ENCODE assay signal across 8 mouse cellular contexts in genomic region chr5:30949654-30950326, GRCm38 (mm10). TPM values are rescaled to one million over a fixed set of nuclear protein-coding genes. Genes with fewer than 3 reads are reported as not detected.
DNase-seq lines count a peak whose midpoint lies in the region; ATAC-seq and TF ChIP-seq lines count a peak whose summit lies in the region.

No protein-coding gene starts in this region.

- H3K9ac ChIP-seq in heart, embryonic 11.5 days (ENCODE audit: low read depth, low read length), result peak overlapping the region; percentile 74
- peak overlapping the region; percentile 49 for H3K9ac ChIP-seq in kidney, embryonic 15.5 days

- peak overlapping the region; percentile 57; the same call in 1 of the 2 replicates for H3K27ac ChIP-seq in heart, embryonic 11.5 days (ENCODE audit: low read depth, low read length)
- peak overlapping the region; percentile 88 for H3K27ac ChIP-seq in kidney, embryonic 15.5 days

- peak; percentile 94 for DNase-seq in CD4-positive helper T cell, adult 2 months (ENCODE audit: low read depth, low spot score)
- DNase-seq in brain, embryonic 14.5 days (ENCODE audit: low read depth), result peak; percentile 96
- peak; percentile 96 for DNase-seq in liver
- peak; percentile 78 to 87 for DNase-seq in monocyte, adult 2 months (ENCODE audit: low read depth in 1 of 2, low spot score in 2 of 2)
- peak; percentile 91 to 92 for DNase-seq in spleen, postnatal 36 days (ENCODE audit: low spot score in 2 of 2)

- peak; percentile 42; the same call in 1 of the 2 replicates for TF ChIP-seq POLR2A in brain, embryonic 14.5 days (IDR thresholded peaks at IDR 0.05; ENCODE audit: borderline replicate concordance, extremely low read depth, insufficient read depth, insufficient read length, poor library complexity, severe bottlenecking)

- ATAC-seq in erythroblast, adult 5-6 weeks (replicated peaks; ENCODE audit: low FRiP score, poor library complexity, severe bottlenecking), result peak; percentile 89
- peak; percentile 88 for ATAC-seq in heart, embryonic 11.5 days (replicated peaks; ENCODE audit: insufficient number of reproducible peaks, low FRiP score, low TSS enrichment)
- peak; percentile 91 for ATAC-seq in kidney, embryonic 15.5 days (replicated peaks; ENCODE audit: low FRiP score)

- peak overlapping the region; percentile 69 for H3K4me3 ChIP-seq in heart, embryonic 11.5 days (ENCODE audit: low read depth, low read length)
- peak overlapping the region; percentile 59 for H3K4me3 ChIP-seq in kidney, embryonic 15.5 days (replicated peaks)

- H3K4me2 ChIP-seq in heart, embryonic 11.5 days, result peak overlapping the region; percentile 93
- peak overlapping the region; percentile 78 for H3K4me2 ChIP-seq in kidney, embryonic 15.5 days

- peaks cover 9% of the 10 kb centered on the region for H3K27me3 ChIP-seq in heart, embryonic 11.5 days (ENCODE audit: control insufficient read depth, insufficient read depth, low read length)
- peaks cover 4% of the 10 kb centered on the region; the same call in 1 of the 2 replicates for H3K27me3 ChIP-seq in kidney, embryonic 15.5 days

- H3K9me3 ChIP-seq in heart, embryonic 11.5 days (replicated peaks; ENCODE audit: control insufficient read depth, low read length), result no peaks in the 10 kb centered on the region
- H3K9me3 ChIP-seq in kidney, embryonic 15.5 days (replicated peaks), result no peaks in the 10 kb centered on the region

- TF ChIP-seq CTCF in brain, embryonic 14.5 days (IDR thresholded peaks at IDR 0.05; ENCODE audit: borderline replicate concordance, extremely low read depth, insufficient read depth, insufficient read length), result peak; percentile 9; the same call in 1 of the 2 replicates

- peaks cover 17% of the 10 kb centered on the region for H3K4me1 ChIP-seq in heart, embryonic 11.5 days (ENCODE audit: control insufficient read depth, insufficient read depth, low read length)
- H3K4me1 ChIP-seq in kidney, embryonic 15.5 days, result peaks cover 33% of the 10 kb centered on the region

- WGBS in heart, embryonic 11.5 days (ENCODE audit: insufficient replicate concordance), result under 1% methylated on average over 31 of the region's 31 CpGs
- under 1% methylated on average over 31 of the region's 31 CpGs for WGBS in kidney, embryonic 15.5 days

- H3K36me3 ChIP-seq in heart, embryonic 11.5 days (ENCODE audit: control insufficient read depth, insufficient read depth, low read length), result peaks cover 14% of the 10 kb centered on the region
- H3K36me3 ChIP-seq in kidney, embryonic 15.5 days, result peaks cover 33% of the 10 kb centered on the region

RNA-seq across cellular contexts. Expression of gene Cgref1, which starts 4.4 kb away (rescaled TPM):
- 27.4 and 34.4 TPM in 2 replicates for polyA plus RNA-seq in brain, embryonic 14.5 days (2012; rRNA removed)
- total RNA-seq in erythroblast, adult 5-6 weeks (2015; ENCODE audit: low replicate concordance), result not detected in 2 replicates
- total RNA-seq in erythroblast, adult 5-6 weeks (2017; ENCODE audit: low replicate concordance), result not detected in 2 replicates
- polyA plus RNA-seq in heart, embryonic 11.5 days (2014; fragmentation: Nextera tagmentation; extraction: Ambion mirVana), result 4.4 and 5.4 TPM in 2 replicates
- 12.5 and 17.4 TPM in 2 replicates for polyA plus RNA-seq in kidney, embryonic 15.5 days (2015; fragmentation: Nextera tagmentation; extraction: Ambion mirVana)

RNA-seq across cellular contexts. Expression of gene Preb, which starts 10.4 kb away (rescaled TPM):
- polyA plus RNA-seq in brain, embryonic 14.5 days (2012; rRNA removed), result 178 and 250 TPM in 2 replicates
- total RNA-seq in erythroblast, adult 5-6 weeks (2015; ENCODE audit: low replicate concordance), result 12.7 and 21.9 TPM in 2 replicates
- 10.6 and 27.0 TPM in 2 replicates for total RNA-seq in erythroblast, adult 5-6 weeks (2017; ENCODE audit: low replicate concordance)
- 69.1 and 70.2 TPM in 2 replicates for polyA plus RNA-seq in heart, embryonic 11.5 days (2014; fragmentation: Nextera tagmentation; extraction: Ambion mirVana)
- 146 and 151 TPM in 2 replicates for polyA plus RNA-seq in kidney, embryonic 15.5 days (2015; fragmentation: Nextera tagmentation; extraction: Ambion mirVana)

RNA-seq across cellular contexts. Expression of gene Tcf23, which starts 18.7 kb away (rescaled TPM):
- polyA plus RNA-seq in brain, embryonic 14.5 days (2012; rRNA removed), result not detected in 2 replicates
- not detected in 2 replicates for total RNA-seq in erythroblast, adult 5-6 weeks (2015; ENCODE audit: low replicate concordance)
- not detected in 2 replicates for total RNA-seq in erythroblast, adult 5-6 weeks (2017; ENCODE audit: low replicate concordance)
- polyA plus RNA-seq in heart, embryonic 11.5 days (2014; fragmentation: Nextera tagmentation; extraction: Ambion mirVana), result 0.04 and 0.15 TPM in 2 replicates
- 1.6 and 1.8 TPM in 2 replicates for polyA plus RNA-seq in kidney, embryonic 15.5 days (2015; fragmentation: Nextera tagmentation; extraction: Ambion mirVana)

RNA-seq across cellular contexts. Expression of gene Khk, which starts 28.6 kb away (rescaled TPM):
- 7.9 and 8.5 TPM in 2 replicates for polyA plus RNA-seq in brain, embryonic 14.5 days (2012; rRNA removed)
- total RNA-seq in erythroblast, adult 5-6 weeks (2015; ENCODE audit: low replicate concordance), result 8.1 and 14.4 TPM in 2 replicates
- total RNA-seq in erythroblast, adult 5-6 weeks (2017; ENCODE audit: low replicate concordance), result 9.2 and 12.4 TPM in 2 replicates
- 10.1 and 11.3 TPM in 2 replicates for polyA plus RNA-seq in heart, embryonic 11.5 days (2014; fragmentation: Nextera tagmentation; extraction: Ambion mirVana)
- polyA plus RNA-seq in kidney, embryonic 15.5 days (2015; fragmentation: Nextera tagmentation; extraction: Ambion mirVana), result 29.3 and 29.7 TPM in 2 replicates

RNA-seq across cellular contexts. Expression of gene Emilin1, which starts 36.6 kb away (rescaled TPM):
- polyA plus RNA-seq in brain, embryonic 14.5 days (2012; rRNA removed), result 12.8 and 23.0 TPM in 2 replicates
- total RNA-seq in erythroblast, adult 5-6 weeks (2015; ENCODE audit: low replicate concordance), result 16.9 and 28.8 TPM in 2 replicates
- 6.5 and 8.1 TPM in 2 replicates for total RNA-seq in erythroblast, adult 5-6 weeks (2017; ENCODE audit: low replicate concordance)
- 90.5 and 123 TPM in 2 replicates for polyA plus RNA-seq in heart, embryonic 11.5 days (2014; fragmentation: Nextera tagmentation; extraction: Ambion mirVana)
- polyA plus RNA-seq in kidney, embryonic 15.5 days (2015; fragmentation: Nextera tagmentation; extraction: Ambion mirVana), result 258 and 306 TPM in 2 replicates

Comparison
In these comparisons a context has a peak if more than half of its experiments do, and no peak if none do; other contexts are left out.
1. Peak in every context shown above with its lines: DNase-seq, ATAC-seq, H3K4me3 ChIP-seq and H3K27ac ChIP-seq.